Mouse (Mus musculus) heart, adult 2 months (tissue): ENCODE results near the gene Gm10337.

Source experiments
- CTCF ChIP-seq: fragments of 200-600 bp; IDR thresholded peaks from 2 replicates; pipeline ENCODE4 v1.8.1; 2022; ENCODE audit warnings: antibody characterized with exemption, mild to moderate bottlenecking, moderate library complexity
- POLR2A ChIP-seq: fragments of 200-500 bp; IDR thresholded peaks from 2 replicates; pipeline ENCODE4 v1.6.1; 2011; ENCODE audit warnings: mild to moderate bottlenecking, low read depth, low read length, control low read depth; ENCODE audit not compliant: insufficient read depth

- no peak for TF ChIP-seq CTCF
- no peak for TF ChIP-seq POLR2A
Observed at GRCm38 (mm10) chr15:102518859-102519201, 15.3 kb downstream of the Gm10337 start.
